Mouse (Mus musculus) liver, embryonic 14.5 days (tissue): ENCODE results near the gene Gm28051.

Experiments used
- CTCF ChIP-seq: IDR thresholded peaks from 2 replicates; pipeline ENCODE4 v1.5.1; 2016; ENCODE audit warnings: antibody characterized with exemption, low read depth, control low read depth
- EP300 ChIP-seq: IDR thresholded peaks from 2 replicates; pipeline ENCODE4 v1.6.1; 2016; ENCODE audit warnings: antibody characterized with exemption, low read depth

DNA sequence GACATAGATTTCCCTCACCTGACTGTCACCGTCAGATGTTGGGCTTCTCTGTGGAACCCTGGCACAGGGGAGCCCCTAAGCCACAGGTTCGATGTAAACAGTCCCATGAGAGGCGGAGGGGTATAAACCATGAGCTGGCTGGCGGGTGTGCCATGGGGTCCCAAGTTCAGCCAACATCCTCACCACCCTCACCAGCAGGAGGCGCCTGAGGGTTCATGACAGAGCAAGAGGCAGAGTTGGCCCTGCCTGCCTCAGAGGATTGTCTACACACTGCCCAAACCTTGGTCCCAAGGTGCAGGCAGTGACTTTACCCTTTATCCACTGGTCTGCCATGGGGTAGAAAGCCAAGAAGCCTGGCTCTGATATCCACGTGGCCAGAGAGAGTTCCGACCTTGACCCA, 76.0 kb downstream of the Gm28051 start:
- peak; percentile 71 for TF ChIP-seq CTCF
- no peak for TF ChIP-seq EP300
